Mouse (Mus musculus): Measurements from ENCODE around the gene Thoc5.
A peak's percentile ranks its signal among the peaks of the same experiment; 100 is the strongest.

The Thoc5 gene

GRCm38 (mm10) chr11:4894848-4895816, at the start of gene Thoc5:
Gene Thoc5 (plus strand): TSS chr11:4895320.
- peak; percentile 78 for DNase-seq (ENCODE audit: extremely low read depth, low read depth)

- DNase-seq (ENCODE audit: extremely low read depth, low read depth), result peak; percentile 43
Observed at GRCm38 (mm10) chr11:4848483-4849248, 46.5 kb upstream of the Thoc5 start.

DNA sequence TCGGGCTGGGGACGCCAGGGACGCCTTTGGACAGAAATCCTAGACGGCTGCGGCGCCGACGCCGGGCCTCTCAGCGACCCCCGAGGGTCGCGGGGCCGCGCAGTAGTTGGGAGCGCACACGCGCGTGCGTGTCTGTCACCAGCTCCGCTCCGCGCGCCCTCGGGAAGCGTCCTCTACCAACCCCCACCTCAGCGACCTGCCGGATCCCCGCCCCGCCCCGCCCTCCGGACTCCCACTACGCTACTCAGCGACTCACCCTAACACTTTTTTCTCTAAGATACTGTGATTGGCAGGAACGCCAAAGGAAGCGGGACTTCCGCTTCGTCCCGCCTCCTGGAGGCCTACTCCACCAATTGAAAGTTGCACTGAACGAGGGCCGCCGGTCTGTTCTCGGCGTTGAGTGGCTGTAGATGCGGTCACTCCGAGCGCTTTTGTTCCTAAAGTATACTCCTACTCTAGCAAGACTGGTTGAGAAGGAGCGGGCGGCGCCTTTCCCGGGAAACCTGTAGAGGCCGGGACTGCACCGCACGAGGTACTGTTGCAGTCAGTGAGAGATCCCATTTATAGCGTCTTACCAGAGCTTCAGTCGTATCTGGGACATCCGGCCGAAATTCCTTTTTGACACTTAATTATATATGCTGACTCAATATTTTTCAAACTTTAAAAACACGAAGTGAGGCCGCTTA, 45.7 kb upstream of the Thoc5 start, which contains the start of gene Nf2:
TSS of gene Nf2 (minus strand) at position 279 of the 686 bp plus-strand sequence.
- peak; percentile 99 for DNase-seq (ENCODE audit: extremely low read depth, low read depth)

GRCm38 (mm10) chr11:4850404-4850803, 44.7 kb upstream of the Thoc5 start:
- DNase-seq (ENCODE audit: extremely low read depth, low read depth), result peak; percentile 45

DNA sequence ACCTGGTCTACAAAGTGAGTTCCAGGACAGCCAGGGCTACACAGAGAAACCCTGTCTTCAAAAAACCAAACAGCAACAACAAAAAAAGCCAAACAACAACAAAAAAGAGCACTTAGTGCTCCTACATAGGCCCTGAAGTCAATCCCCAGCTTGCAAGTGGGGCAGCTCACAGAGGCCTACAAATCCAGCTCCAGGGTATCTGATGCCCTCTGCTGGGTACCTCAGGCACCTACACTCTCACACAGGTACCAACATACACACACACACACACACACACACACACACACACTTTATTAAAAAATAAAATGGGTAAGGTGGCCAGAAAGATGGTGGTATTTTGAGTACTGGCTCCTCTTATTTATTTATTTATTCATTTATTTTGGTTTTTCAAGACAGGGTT, 42.1 kb upstream of the Thoc5 start:
- DNase-seq (ENCODE audit: extremely low read depth, low read depth), result no peak

DNA sequence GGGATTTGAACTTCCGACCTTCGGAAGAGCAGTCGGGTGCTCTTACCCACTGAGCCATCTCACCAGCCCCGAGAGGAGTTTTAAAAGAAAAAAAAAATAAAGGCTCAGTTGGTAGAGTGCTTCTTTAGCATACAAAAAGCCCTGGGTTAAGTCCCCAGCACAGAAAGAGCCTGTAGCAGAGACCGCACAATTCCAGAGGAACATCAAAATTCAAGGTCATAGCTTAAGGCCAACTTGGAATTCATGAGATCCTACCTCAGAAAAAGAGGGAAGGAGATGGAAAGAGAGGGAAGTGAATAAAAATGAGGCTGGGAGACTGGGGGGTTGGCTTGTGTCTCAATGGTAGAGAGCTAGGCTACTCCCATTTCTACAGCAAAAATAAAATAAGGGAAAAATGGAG, 40.9 kb upstream of the Thoc5 start:
- DNase-seq (ENCODE audit: extremely low read depth, low read depth), result no peak

- no peak for DNase-seq (ENCODE audit: extremely low read depth, low read depth)
Observed at GRCm38 (mm10) chr11:4858416-4858815, 36.7 kb upstream of the Thoc5 start.

GRCm38 (mm10) chr11:4860986-4861385, 34.1 kb upstream of the Thoc5 start:
- no peak for DNase-seq (ENCODE audit: extremely low read depth, low read depth)

- no peak for DNase-seq (ENCODE audit: extremely low read depth, low read depth)
Observed at GRCm38 (mm10) chr11:4861816-4862604, 33.1 kb upstream of the Thoc5 start.

DNA sequence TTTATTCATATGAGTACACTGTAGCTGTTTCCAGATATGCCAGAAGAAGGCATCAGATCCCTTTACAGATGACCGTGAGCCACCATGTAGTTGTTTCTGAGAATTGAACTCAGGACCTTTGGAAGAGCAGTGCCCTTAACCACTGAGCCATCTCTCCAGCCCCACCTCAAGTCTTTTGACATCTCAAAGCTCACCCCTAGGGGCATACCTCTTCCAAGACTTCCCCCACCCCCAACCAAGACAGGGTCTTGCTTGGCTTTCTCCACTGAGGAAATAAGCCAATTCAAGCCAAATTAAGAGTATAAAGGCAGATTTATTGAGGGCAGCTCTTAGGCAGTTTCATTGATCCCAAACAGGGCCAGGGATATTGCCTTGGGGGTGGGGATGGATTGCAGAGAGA, 32.4 kb upstream of the Thoc5 start:
- no peak for DNase-seq (ENCODE audit: extremely low read depth, low read depth)

- peak; percentile 55 for DNase-seq (ENCODE audit: extremely low read depth, low read depth)
Observed at GRCm38 (mm10) chr11:4865645-4866251, 29.4 kb upstream of the Thoc5 start.

DNA sequence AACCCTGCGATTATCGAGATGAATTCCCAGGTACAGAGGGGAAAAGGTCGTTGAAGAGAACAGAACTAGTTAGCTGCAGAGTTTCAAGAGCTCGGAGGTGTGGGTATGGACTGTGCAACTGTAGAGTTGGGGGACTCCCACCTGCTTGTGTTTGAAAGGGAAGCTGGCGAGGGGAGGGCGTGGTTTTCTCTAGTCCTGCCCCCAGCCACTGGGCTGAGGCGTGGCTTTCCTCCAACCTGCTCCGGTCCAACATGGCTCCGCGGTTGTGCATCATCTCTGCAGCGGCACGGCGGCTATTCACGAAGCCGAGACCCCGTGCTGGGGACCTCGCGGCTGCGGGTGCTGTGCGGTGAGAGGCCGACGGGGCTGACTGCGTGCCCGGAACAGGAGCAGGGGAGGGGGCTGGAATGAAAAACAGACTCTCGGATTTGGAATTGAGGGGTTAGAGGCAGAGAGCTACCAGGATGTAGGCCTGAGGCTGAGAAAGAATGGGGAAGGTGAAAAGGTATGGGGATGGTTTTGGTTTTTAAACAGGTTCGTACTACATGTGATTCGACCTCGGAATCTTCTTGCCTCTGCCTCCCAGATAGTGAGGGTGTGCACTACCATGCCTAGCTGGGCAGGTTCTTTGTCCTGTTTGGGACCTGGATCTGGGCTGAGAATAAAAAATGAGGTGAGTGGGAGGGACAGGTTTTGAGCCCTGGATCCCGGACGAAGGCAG, 21.2 kb upstream of the Thoc5 start, which contains the start of gene Nipsnap1:
TSS of gene Nipsnap1 (plus strand) at position 197 of the 721 bp plus-strand sequence.
- DNase-seq (ENCODE audit: extremely low read depth, low read depth), result peak; percentile 72

- no peak for DNase-seq (ENCODE audit: extremely low read depth, low read depth)
Observed at GRCm38 (mm10) chr11:4874551-4874950, 20.6 kb upstream of the Thoc5 start.

DNA sequence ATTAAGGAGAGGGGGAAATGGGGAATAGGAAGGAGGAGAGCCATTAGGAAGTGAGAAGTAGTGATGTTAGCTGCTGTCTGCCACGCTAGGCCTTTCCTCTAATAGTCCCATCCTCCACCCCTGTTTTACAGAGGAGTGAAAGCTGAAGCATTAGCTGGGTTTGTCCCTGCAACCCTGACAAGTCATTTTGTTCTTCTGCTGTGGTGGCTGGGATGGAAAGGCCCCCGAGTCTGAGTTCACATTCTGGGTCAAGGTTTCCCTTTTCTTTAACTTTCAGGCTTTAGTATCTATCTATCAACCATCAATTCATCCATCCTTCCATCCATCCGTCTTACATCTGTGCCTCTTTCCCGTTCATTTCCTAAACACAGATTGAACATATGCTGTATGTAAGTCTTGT, 14.0 kb upstream of the Thoc5 start:
- DNase-seq (ENCODE audit: extremely low read depth, low read depth), result no peak

- no peak for DNase-seq (ENCODE audit: extremely low read depth, low read depth)
Observed at GRCm38 (mm10) chr11:4882892-4883627, 12.1 kb upstream of the Thoc5 start.

DNA sequence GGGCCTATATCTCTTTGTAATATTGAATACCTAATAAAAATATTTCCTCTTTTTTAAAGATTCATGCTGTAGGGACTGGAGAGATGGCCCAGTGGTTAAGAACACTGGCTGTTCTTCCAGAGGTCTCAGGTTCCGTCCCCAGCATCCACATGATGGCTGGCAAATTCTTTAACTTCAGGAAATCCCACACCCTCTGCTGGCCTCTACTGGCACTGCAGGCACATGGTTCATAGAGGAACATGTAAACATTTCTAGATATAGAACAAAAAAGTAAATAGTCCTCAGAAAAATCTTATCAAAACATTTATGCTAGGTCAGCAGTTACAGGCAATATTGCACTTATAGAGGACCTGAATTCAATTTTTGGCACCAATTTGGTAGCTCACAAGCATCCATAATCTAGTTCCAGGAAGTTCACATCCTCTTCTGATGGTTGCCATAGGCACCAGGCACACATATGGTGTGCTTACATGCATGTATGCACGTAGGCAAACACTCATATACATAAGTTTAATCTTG, 9.7 kb upstream of the Thoc5 start:
- DNase-seq (ENCODE audit: extremely low read depth, low read depth), result peak; percentile 27

DNA sequence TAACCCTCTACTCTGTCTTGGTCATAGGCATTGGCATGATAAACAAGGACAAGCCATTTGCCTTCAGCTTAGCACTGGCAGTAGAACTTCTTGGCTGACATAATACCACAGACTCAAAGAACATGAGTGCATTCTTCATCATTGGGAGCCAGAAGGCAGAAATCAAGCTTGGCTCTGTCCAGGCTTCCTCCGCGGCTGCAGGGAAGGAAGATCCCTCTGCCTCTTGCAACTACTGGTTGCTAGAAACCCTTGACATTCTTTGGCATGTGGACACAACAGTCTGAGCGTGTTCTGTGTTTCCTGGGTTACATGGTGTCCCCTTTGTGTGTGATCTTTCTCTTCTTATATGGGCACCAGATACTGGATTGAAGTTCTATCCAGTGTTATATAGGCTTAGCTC, 8.1 kb upstream of the Thoc5 start:
- no peak for DNase-seq (ENCODE audit: extremely low read depth, low read depth)

- DNase-seq (ENCODE audit: extremely low read depth, low read depth), result peak; percentile 26
Observed at GRCm38 (mm10) chr11:4900437-4900836, 5.3 kb downstream of the Thoc5 start.

DNA sequence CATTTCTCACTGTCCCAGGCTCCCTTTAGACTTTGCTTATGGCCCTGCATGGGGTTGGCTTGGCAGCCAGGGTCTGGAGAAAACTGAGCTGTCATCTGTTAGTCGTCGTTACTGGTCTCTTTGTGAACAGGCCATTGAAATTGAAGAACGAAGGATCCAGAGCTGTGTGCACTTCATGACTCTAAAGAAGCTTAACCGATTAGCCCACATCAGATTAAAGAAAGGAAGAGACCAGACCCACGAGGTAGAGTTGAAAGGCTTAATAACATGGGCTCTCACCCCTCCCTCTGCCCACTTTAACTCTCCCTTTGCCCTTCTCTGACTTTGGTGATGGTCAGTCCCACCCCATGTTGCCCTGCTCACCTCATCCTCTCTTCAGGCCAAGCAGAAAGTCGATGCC, 6.8 kb downstream of the Thoc5 start:
- DNase-seq (ENCODE audit: extremely low read depth, low read depth), result no peak

Measured in MEL-GATA-1-ER (cell line).